Mouse (Mus musculus) liver, embryonic 12.5 days (tissue): ENCODE results near the gene Cdca8. TPM values are rescaled to one million over a fixed set of nuclear protein-coding genes. Genes with fewer than 3 reads are reported as not detected.

Experiments
- ATAC-seq: fragments of 200-750 bp; cut with Nextera tagmentation; 2 replicates; pipeline ENCODE4 v1.8.0; 2017; ENCODE audit warnings: moderate number of reproducible peaks, mild to moderate bottlenecking, moderate library complexity
- H3K27ac ChIP-seq: fragments of 300-500 bp; sonication (generic); 2 replicates; pipeline ENCODE4 v1.5.1; 2016; ENCODE audit warnings: mild to moderate bottlenecking
- H3K27me3 ChIP-seq: fragments of 300-500 bp; sonication (generic); replicated peaks from 2 replicates; pipeline ENCODE4 v1.6.1; 2016; ENCODE audit warnings: mild to moderate bottlenecking, moderate library complexity
- H3K36me3 ChIP-seq: fragments of 300-500 bp; sonication (generic); 2 replicates; pipeline ENCODE4 v1.6.1; 2016; ENCODE audit warnings: mild to moderate bottlenecking, moderate library complexity
- H3K4me1 ChIP-seq: fragments of 300-500 bp; sonication (generic); 2 replicates; pipeline ENCODE4 v1.6.1; 2016
- H3K4me2 ChIP-seq: fragments of 300-500 bp; sonication (generic); 2 replicates; pipeline ENCODE4 v1.6.1; 2016; ENCODE audit warnings: mild to moderate bottlenecking, moderate library complexity
- H3K4me3 ChIP-seq: fragments of 300-500 bp; sonication (generic); 2 replicates; pipeline ENCODE4 v1.5.1; 2016; ENCODE audit warnings: mild to moderate bottlenecking, moderate library complexity
- H3K9ac ChIP-seq: fragments of 300-500 bp; sonication (generic); 2 replicates; pipeline ENCODE4 v1.6.1; 2016; ENCODE audit warnings: mild to moderate bottlenecking, moderate library complexity
- H3K9me3 ChIP-seq: fragments of 300-500 bp; sonication (generic); replicated peaks from 2 replicates; pipeline ENCODE4 v1.6.1; 2016; ENCODE audit warnings: mild to moderate bottlenecking, moderate library complexity
- WGBS: fragments of 180-500 bp; shearing (Covaris S2); methylation state at CpG from one replicate; pipeline ENCODE4 v1.1.7; 2016; ENCODE audit not compliant: insufficient replicate concordance; 5-methylcytosine and 5-hydroxymethylcytosine counted together
- polyA plus RNA-seq: library from polyadenylated mRNA; unstranded; fragments of >200 nt; fragmentation: Nextera tagmentation; extraction: Ambion mirVana; gene quantifications from 2 replicates; pipeline ENCODE4 v1.2.1, GENCODE M21; 2016

Cdca8 gene
- polyA plus RNA-seq, 1 experiment from 2014 or later: 177 TPM

DNA sequence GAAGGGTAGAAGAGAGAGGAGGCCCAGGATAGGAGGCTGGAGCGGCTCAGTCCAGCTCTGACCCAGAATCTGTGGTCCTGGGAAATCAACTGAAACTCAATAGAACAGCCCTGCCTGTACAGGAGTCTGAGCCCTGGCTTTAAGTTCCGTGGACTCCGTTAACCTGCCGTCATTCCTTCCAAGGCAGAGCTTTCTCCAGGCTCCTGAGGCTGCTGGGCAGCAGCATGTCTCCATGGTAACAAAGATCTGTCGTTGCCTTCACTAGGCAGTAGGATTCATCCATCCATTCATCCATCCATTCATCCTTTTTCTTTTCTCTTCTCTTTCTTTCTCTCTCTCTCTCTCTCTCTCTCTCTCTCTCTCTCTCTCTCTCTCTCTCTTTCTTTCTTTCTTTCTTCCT is 31.6 kb upstream of the Cdca8 start:
- Histone ChIP-seq H3K27me3 (peaks cover 29% of the 10 kb centered on the region), H3K36me3 (no peaks in the 10 kb centered on the region), H3K4me3 (no peak overlapping the region), H3K9ac (no peak overlapping the region), H3K9me3 (no peaks in the 10 kb centered on the region), H3K27ac (no peak overlapping the region), H3K4me1 (no peaks in the 10 kb centered on the region), H3K4me2 (no peak overlapping the region)
- no peak for ATAC-seq
- 49% methylated on average over 5 of the region's 5 CpGs for WGBS

DNA sequence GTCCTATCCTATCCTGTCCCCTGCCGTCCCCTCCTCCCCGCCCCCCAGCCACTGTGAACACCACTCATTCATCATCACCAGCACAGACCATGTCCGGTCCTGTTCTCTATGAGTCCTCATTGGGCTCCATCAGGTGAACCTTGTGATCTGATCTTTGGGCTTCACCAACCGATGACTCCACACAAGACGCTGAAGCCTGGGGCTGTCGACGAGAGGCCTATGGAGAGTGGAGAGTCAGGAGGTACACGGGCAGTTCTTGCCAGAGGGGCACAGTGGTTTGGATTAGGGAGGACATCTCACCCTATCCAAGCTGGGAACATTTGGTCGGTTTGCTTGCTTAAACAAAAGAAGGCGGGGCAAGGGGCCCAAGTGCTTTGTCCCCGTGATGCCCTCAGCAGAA is 31.1 kb upstream of the Cdca8 start:
- Histone ChIP-seq H3K4me2 (no peak overlapping the region), H3K36me3 (no peaks in the 10 kb centered on the region), H3K4me1 (no peaks in the 10 kb centered on the region), H3K9ac (no peak overlapping the region), H3K9me3 (no peaks in the 10 kb centered on the region), H3K27me3 (peaks cover 34% of the 10 kb centered on the region), H3K27ac (no peak overlapping the region), H3K4me3 (no peak overlapping the region)
- ATAC-seq: no peak
- 60% methylated on average over 11 of the region's 11 CpGs for WGBS

DNA sequence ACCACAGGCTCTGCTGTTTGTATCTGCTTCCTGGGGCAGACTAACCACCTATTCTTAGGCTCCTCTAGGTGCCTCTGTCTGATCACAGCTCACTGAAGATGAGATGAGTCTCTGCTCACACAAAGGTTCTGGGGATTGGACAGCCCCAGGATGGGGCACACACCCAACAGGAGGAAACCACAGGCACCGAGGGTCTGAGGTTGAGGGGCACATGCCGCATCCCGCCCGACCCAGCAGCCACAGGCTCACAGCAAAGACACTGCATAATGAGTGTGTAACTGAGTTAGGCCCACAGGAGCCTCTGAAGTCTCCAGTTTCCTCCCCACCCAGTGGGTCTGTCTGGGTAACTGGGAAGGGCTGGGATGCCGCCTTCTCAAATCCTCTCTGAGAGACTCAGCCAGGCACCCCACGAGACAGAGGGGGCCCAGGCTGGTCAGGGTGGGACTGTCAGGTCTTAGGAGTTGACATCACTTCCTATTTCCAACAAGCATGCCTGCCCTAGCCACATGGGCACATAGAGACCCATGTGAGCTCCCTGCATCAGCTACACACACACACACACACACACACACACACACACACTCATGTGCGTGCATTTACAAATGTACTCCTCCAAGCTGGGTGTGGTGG is 30.2 kb upstream of the Cdca8 start:
- Histone ChIP-seq H3K36me3 (no peaks in the 10 kb centered on the region), H3K27me3 (peaks cover 41% of the 10 kb centered on the region), H3K4me3 (no peak overlapping the region), H3K27ac (no peak overlapping the region), H3K9me3 (no peaks in the 10 kb centered on the region), H3K9ac (no peak overlapping the region), H3K4me1 (no peaks in the 10 kb centered on the region), H3K4me2 (no peak overlapping the region)
- no peak for ATAC-seq
- WGBS: 55% methylated on average over 7 of the region's 7 CpGs

DNA sequence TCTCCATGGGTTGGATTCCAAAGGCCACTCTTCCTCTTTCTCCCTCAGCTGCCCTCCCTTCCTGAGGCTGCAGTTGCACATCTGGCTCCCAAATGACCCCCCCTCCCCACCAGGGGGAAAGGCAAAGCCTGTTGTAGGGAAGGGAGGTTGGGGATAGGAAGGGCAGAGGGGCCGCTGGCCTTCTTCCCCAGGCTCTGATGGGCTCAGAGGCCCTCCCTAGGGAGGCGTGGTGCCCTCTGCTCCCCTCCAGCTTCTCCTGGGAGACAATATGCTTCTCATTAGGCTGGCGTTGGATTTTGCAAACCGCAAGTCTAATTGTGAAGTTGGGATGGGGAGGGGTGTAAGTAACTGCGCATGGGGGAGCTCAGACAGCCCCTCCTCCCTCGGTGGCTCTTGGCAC is 29.6 kb upstream of the Cdca8 start:
- Histone ChIP-seq H3K9ac (no peak overlapping the region), H3K27me3 (peaks cover 43% of the 10 kb centered on the region), H3K4me3 (no peak overlapping the region), H3K27ac (no peak overlapping the region), H3K4me2 (no peak overlapping the region), H3K4me1 (no peaks in the 10 kb centered on the region), H3K9me3 (no peaks in the 10 kb centered on the region), H3K36me3 (no peaks in the 10 kb centered on the region)
- no peak for ATAC-seq
- 47% methylated on average over 6 of the region's 6 CpGs for WGBS

DNA sequence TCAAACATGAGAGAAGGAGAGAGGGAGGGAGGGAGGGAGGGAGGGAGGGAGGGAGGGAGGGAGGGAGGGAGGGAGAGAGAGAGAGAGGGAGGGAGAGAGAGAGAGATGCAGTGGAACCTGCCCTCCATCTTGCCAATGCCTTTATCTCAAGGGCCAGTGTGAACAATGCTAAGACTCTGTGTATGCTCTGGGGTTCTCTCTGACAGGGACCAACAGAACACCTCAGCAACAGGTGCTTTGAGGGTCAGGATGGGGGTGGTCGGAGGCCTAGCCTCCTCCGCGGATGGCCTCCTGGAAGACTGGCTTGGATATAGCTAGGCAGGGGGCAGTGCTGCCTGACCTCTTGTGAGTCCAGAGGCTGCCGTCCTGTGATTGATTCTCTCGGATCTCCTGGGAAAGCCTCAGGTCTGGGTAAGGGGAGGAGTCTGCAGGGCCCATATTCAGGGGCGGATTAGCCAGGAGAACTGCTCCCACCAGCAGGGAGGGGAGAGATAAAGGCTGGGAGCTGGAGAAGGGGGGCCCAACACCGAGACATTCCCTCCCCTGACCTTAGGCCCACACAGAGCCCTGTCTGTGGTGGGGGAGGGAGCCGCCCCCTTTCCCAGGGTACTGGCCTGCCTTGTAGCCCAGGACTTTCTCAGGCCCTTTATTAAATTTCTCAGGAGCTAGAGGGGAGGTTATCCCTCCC is 25.9 kb upstream of the Cdca8 start:
- no peak for ATAC-seq
- Histone ChIP-seq H3K4me2 (no peak overlapping the region), H3K4me1 (no peaks in the 10 kb centered on the region), H3K9me3 (no peaks in the 10 kb centered on the region), H3K36me3 (no peaks in the 10 kb centered on the region), H3K4me3 (no peak overlapping the region), H3K9ac (no peak overlapping the region), H3K27me3 (peaks cover 45% of the 10 kb centered on the region), H3K27ac (no peak overlapping the region)
- WGBS: 28% methylated on average over 8 of the region's 8 CpGs

DNA sequence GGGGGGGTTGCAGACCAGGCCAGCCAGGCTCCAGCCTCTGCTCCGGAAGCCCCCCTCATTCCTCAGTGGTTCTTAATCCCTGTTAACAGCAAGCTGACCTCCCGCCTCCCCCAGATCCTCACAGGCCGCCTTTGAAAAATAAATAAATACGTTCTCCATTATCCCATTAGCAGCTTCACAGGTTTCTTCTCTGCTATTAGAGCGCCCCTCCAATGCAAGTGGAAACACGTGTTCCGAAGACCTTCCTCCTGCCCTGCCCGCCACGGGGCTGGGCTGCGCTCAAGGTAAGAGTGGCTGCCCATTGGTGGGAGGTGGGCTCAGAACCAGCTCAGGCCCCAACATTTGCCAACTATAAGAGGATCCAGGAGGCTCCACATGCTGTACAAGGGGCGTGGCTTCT is 23.5 kb upstream of the Cdca8 start:
- Histone ChIP-seq H3K4me1 (no peaks in the 10 kb centered on the region), H3K9me3 (no peaks in the 10 kb centered on the region), H3K27ac (no peak overlapping the region), H3K9ac (no peak overlapping the region), H3K4me3 (no peak overlapping the region), H3K4me2 (no peak overlapping the region), H3K27me3 (peaks cover 35% of the 10 kb centered on the region), H3K36me3 (no peaks in the 10 kb centered on the region)
- no peak for ATAC-seq
- WGBS: 43% methylated on average over 11 of the region's 11 CpGs

DNA sequence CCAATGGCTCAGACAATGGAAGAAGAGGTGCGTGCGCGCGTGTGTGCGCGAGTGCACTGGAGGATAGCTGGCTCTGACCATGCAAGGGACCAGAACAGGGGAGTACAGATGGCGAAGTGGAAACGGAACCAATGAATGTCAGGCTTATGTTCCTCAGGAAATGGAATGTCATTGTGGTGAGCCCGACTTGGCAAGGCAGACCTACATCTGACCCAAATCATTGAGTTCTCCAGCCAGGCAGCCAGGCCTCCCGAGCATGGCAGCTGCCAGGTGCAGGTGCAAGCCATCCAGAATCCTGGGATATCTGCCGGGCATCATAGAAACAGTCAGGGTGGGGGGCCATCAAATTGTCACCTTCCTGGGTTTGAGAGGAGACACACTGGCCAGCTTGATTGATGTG is 21.8 kb upstream of the Cdca8 start:
- peaks cover 35% of the 10 kb centered on the region for H3K27me3 ChIP-seq
- ATAC-seq: no peak
- 66% methylated on average over 11 of the region's 11 CpGs for WGBS
- no peak overlapping the region for H3K9ac ChIP-seq
- H3K36me3 ChIP-seq: no peaks in the 10 kb centered on the region
- H3K27ac ChIP-seq: no peak overlapping the region
- H3K4me2 ChIP-seq: no peak overlapping the region
- H3K4me3 ChIP-seq: no peak overlapping the region
- no peaks in the 10 kb centered on the region for H3K9me3 ChIP-seq
- no peaks in the 10 kb centered on the region for H3K4me1 ChIP-seq

DNA sequence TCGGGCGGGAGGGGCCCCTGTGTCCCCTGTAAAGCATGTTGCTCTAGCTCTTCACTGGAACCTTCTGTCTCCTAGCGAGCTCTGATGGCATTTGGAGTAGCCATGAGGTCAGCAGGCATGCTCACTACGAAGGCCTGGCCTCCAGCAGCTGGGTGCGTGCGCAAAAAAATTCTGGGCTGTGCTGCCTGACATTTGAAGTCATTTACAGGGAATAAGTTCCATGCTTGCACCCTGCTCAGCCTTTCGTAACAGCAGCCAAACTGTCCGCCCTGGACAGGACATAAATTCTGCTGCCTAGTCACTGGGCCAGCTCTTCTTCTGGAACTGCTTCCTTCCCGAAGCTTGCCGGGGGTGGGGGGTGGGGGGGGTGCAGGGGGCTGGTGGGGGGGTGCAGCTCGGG is 20.0 kb upstream of the Cdca8 start:
- H3K27me3 ChIP-seq: peaks cover 18% of the 10 kb centered on the region
- no peak for ATAC-seq
- WGBS: 57% methylated on average over 11 of the region's 11 CpGs

DNA sequence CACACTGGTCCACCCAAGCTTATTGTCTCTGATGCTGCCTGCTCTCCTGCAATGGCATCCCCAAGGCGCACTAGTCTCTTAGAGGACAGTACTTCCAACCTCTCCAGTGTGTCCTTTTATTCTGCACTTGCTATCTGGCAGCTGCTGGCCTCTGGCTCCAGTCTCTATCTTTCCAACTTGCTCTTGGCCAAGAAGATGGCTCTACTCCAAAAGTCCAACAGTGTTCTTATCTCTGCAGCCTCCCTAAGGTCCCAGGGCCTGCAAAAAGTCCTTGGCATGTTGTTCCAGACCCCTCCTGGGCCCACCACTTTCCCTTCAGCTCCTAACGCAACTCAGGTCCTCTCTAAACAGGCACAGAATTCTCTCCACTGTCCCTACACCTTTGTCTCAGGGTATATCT is 18.2 kb upstream of the Cdca8 start:
- Histone ChIP-seq H3K4me3 (no peak overlapping the region), H3K9ac (no peak overlapping the region), H3K4me2 (no peak overlapping the region), H3K9me3 (no peaks in the 10 kb centered on the region), H3K27ac (no peak overlapping the region), H3K27me3 (peaks cover 24% of the 10 kb centered on the region), H3K36me3 (no peaks in the 10 kb centered on the region), H3K4me1 (no peaks in the 10 kb centered on the region)
- WGBS: 58% methylated on average over 2 of the region's 2 CpGs
- no peak for ATAC-seq

More for the DNA sequence above, 20.0 kb upstream of the Cdca8 start:
- no peak overlapping the region for H3K4me2 ChIP-seq
- H3K4me1 ChIP-seq: no peaks in the 10 kb centered on the region
- no peak overlapping the region for H3K4me3 ChIP-seq
- H3K36me3 ChIP-seq: no peaks in the 10 kb centered on the region
- H3K27ac ChIP-seq: no peak overlapping the region
- no peak overlapping the region for H3K9ac ChIP-seq
- H3K9me3 ChIP-seq: no peaks in the 10 kb centered on the region

DNA sequence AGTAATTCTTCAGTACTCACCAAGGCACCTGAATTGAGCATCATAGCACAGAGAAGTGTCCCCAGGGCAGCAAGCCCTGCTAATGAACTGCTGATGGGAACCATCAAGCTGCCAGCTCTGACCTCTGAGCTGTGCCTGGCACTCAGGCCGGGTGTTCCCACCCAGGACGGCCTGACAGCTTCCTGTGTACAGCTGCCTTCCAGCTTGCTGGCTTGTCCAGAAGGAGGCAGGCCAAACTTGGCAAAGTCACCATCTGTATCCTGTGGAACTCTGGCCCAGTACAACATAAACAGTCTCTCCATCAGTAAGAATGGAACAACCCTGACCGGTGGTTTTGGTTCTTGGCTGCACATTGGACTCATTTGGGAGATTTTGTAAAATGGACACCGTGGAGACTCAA is 14.4 kb upstream of the Cdca8 start:
- H3K4me3 ChIP-seq: no peak overlapping the region
- WGBS: 39% methylated on average over 4 of the region's 4 CpGs
- H3K4me2 ChIP-seq: no peak overlapping the region
- no peaks in the 10 kb centered on the region for H3K9me3 ChIP-seq
- no peaks in the 10 kb centered on the region for H3K4me1 ChIP-seq
- 0 out of 2 replicates have a peak, but pooled peaks cover 11% of the 10 kb centered on the region for H3K27me3 ChIP-seq
- H3K27ac ChIP-seq: no peak overlapping the region
- no peak for ATAC-seq
- no peaks in the 10 kb centered on the region for H3K36me3 ChIP-seq
- no peak overlapping the region for H3K9ac ChIP-seq

DNA sequence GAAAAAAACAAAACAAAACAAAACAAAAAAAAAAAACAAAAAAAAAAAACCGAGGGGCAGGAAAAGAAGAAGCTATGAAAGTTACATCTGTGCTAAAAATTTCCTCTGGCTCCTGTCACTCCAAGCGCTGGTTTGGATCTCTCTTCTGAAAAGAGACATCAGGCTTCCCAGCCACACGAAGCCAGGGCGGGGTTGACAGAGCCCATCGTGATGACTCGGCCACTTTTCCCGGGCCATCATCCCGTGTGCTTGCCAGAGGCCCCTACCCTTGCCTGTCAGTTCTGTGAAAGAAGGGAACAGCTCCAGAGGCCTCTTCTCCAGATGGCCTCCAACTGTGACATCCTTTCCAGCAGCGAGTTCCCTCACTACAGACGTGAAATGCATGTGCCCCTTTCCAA is 11.9 kb upstream of the Cdca8 start:
- Histone ChIP-seq H3K27me3 (0 out of 2 replicates have a peak, but pooled peaks cover 11% of the 10 kb centered on the region), H3K36me3 (no peaks in the 10 kb centered on the region), H3K4me1 (no peaks in the 10 kb centered on the region), H3K27ac (no peak overlapping the region), H3K9ac (no peak overlapping the region), H3K4me2 (no peak overlapping the region), H3K4me3 (no peak overlapping the region), H3K9me3 (no peaks in the 10 kb centered on the region)
- 30% methylated on average over 10 of the region's 10 CpGs for WGBS
- ATAC-seq: no peak

DNA sequence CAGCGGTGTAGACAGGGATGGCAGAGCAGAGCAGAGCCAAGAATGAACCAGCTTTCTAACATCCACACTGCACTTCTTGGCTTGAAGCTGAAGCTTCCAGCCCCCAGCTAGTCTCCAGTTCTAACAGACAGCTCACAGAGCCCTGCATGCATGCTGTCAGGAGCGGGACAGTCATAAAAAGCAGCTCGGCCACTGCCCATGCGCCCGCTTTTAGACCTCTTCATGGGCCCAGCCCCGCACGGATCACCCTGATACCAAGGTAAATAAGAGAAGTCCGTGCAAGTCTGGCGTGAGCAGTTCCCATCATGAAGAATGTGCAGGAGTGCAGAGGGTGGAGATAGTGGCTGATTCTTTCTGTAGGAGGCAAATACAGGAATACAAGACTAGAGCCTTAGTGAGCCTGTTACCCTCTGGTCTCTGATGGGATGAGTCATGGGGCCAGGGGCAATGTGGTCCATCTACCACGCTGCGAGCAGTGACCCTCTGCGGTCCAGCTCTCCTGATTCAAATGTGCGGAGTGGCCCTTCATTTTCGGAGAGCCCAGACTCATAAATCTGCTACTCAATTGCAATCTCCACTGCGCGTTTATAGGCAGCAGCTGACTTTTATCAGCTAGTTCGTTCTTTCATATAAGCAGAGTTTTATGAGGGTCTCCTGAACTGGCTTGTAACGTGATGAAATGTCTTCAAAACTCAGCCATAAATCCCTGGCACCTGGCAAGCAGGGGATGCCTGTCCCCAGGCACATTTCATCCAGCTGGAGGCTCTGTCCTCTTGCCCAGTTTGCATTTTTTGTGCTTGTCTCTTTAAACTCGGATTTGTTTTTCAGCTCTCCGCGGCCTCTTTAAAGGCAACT is 11.3 kb upstream of the Cdca8 start:
- Histone ChIP-seq H3K27ac (no peak overlapping the region), H3K4me2 (no peak overlapping the region), H3K9me3 (no peaks in the 10 kb centered on the region), H3K36me3 (no peaks in the 10 kb centered on the region), H3K9ac (no peak overlapping the region), H3K27me3 (0 out of 2 replicates have a peak, but pooled peaks cover 11% of the 10 kb centered on the region), H3K4me1 (no peaks in the 10 kb centered on the region), H3K4me3 (no peak overlapping the region)
- 72% methylated on average over 21 of the region's 21 CpGs for WGBS
- no peak for ATAC-seq
